Mouse (Mus musculus) lung, adult 2 months (tissue): Measurements from ENCODE around the gene Hpgd.

ENCODE experiments used
- CTCF ChIP-seq: fragments of 200-500 bp; IDR thresholded peaks from 2 replicates; pipeline ENCODE4 v1.5.1; 2011; ENCODE audit warnings: mild to moderate bottlenecking, low read length, control low read depth; ENCODE audit not compliant: insufficient read depth
- POLR2A ChIP-seq: fragments of 200-500 bp; IDR thresholded peaks from 2 replicates; pipeline ENCODE4 v1.6.1; 2011; ENCODE audit warnings: low read depth, mild to moderate bottlenecking, control low read depth, low read length, borderline replicate concordance; ENCODE audit errors: extremely low read depth

- no peak for TF ChIP-seq CTCF
- no peak for TF ChIP-seq POLR2A
Measured at GRCm38 (mm10) chr8:56336771-56337170, 42.4 kb downstream of the Hpgd start.
